Mouse (Mus musculus): ENCODE results near the gene Plekhm2. TPM values are rescaled to one million over a fixed set of nuclear protein-coding genes. Genes with fewer than 3 reads are reported as not detected.

Plekhm2 gene
- total and polyA plus RNA-seq, 3 experiments: 12.4 to 28.2 (median 13.7) TPM

DNA sequence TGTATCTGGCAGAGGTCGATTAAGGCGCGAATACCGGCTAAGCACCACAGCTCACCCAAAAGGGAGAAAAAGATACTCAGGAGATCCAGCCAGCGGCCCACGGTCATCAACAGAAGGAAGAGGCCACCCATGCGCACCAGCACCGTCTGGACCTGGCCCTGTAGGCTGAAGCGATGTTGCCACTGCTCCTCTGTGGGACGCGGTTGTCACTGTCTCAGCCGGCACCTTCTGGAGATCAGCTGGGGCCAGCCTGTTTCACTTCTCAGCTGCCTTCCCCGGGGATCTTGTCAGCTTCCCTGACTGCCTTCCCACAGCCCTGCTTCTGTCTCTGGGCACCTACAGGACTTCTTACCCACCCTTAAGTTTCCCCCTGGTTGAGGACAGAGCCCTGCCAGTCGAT is 49.8 kb downstream of the Plekhm2 start:
- in situ Hi-C loops (cut with MboI; ENCODE audit: low pct_ligation_motif_present, low pct_unique_long_range_greater_than_20kb, low sequenced_read_pairs): loop anchor here (10.0 kb wide), 2 partner anchors 230 to 340 kb away; partner anchors contain the start of gene Ctrc
- no peak overlapping the region for H3K4me2 ChIP-seq (ENCODE audit: insufficient read depth, low read depth, poor library complexity, severe bottlenecking)
- dilution Hi-C loops (cut with MboI; ENCODE audit: extremely low pct_ligation_motif_present, extremely low pct_unique_long_range_greater_than_20kb, low sequenced_read_pairs): no loop called here
- H3K27me3 ChIP-seq (replicated peaks): no peaks in the 10 kb centered on the region
- H3K36me3 ChIP-seq (replicated peaks in 1 of 2; ENCODE audit: control insufficient read depth in 1 of 2, insufficient read depth in 1 of 2, low read length in 1 of 2): peaks cover 0 to 13% of the 10 kb centered on the region in 2 experiments
- TF ChIP-seq MAFK (IDR thresholded peaks at IDR 0.05; ENCODE audit: insufficient replicate concordance, low read length): no peak
- no peak for TF ChIP-seq USF2 (conservative IDR thresholded peaks at IDR 0.05; ENCODE audit: low read depth, low read length)
- no peak for TF ChIP-seq EP300 (IDR thresholded peaks at IDR 0.05; ENCODE audit: low read length)
- no peak for TF ChIP-seq PAX5 (IDR thresholded peaks at IDR 0.05; ENCODE audit: low read length)
- no peak for TF ChIP-seq CTCF (conservative IDR thresholded peaks at IDR 0.05 in 1 of 2, IDR thresholded peaks at IDR 0.05 in 1 of 2; ENCODE audit: low read depth in 2 of 2, low read length in 2 of 2)
- TF ChIP-seq NRF1 (IDR thresholded peaks at IDR 0.05; ENCODE audit: low read depth, low read length): no peak
- no peak for TF ChIP-seq ETS1 (conservative IDR thresholded peaks at IDR 0.05; ENCODE audit: low read depth, low read length)
- no peak for TF ChIP-seq E2F4 (IDR thresholded peaks at IDR 0.05; ENCODE audit: insufficient replicate concordance, low read depth, low read length)
- TF ChIP-seq POLR2AphosphoS2 (IDR thresholded peaks at IDR 0.05; ENCODE audit: low read depth, low read length): no peak
- no peak for TF ChIP-seq SIN3A (IDR thresholded peaks at IDR 0.05; ENCODE audit: low read length)
- no peak for TF ChIP-seq SMC3 (IDR thresholded peaks at IDR 0.05; ENCODE audit: low read depth, low read length)
- TF ChIP-seq USF1 (IDR thresholded peaks at IDR 0.05; ENCODE audit: low read depth, low read length): no peak
- TF ChIP-seq ZKSCAN1 (IDR thresholded peaks at IDR 0.05; ENCODE audit: borderline replicate concordance, low read depth, low read length): no peak
- TF ChIP-seq ELF1 (IDR thresholded peaks at IDR 0.05; ENCODE audit: low read depth, low read length): no peak
- TF ChIP-seq HCFC1 (IDR thresholded peaks at IDR 0.05; ENCODE audit: low read depth, low read length): no peak
- no peak for TF ChIP-seq NELFE (IDR thresholded peaks at IDR 0.05; ENCODE audit: low read depth, low read length)
- no peak for TF ChIP-seq MYC (IDR thresholded peaks at IDR 0.05; ENCODE audit: low read depth, low read length)
- TF ChIP-seq JUN (IDR thresholded peaks at IDR 0.05; ENCODE audit: insufficient read depth, low read depth, low read length): no peak
- no peak for TF ChIP-seq RAD21 (IDR thresholded peaks at IDR 0.05; ENCODE audit: low read depth, low read length)
- no peaks in the 10 kb centered on the region for H3K9me3 ChIP-seq (replicated peaks; ENCODE audit: low read length)
- no peaks in the 10 kb centered on the region for H3K79me2 ChIP-seq (replicated peaks; ENCODE audit: control insufficient read depth, extremely low read depth, insufficient read depth, poor library complexity, severe bottlenecking)
- peaks cover 11 to 28% of the 10 kb centered on the region in 2 experiments for H3K4me1 ChIP-seq (ENCODE audit: control insufficient read depth in 1 of 2, insufficient read depth in 2 of 2)
- no peak overlapping the region for H3K4me3 ChIP-seq (replicated peaks in 1 of 3; ENCODE audit: low read depth in 2 of 3, low read length in 2 of 3, poor library complexity in 1 of 3)
- no peak for DNase-seq (ENCODE audit: extremely low read depth)
- H3K27ac ChIP-seq (ENCODE audit: insufficient read depth, low read depth): no peak overlapping the region
- H3K9ac ChIP-seq (ENCODE audit: insufficient read depth, low read depth): no peak overlapping the region

DNA sequence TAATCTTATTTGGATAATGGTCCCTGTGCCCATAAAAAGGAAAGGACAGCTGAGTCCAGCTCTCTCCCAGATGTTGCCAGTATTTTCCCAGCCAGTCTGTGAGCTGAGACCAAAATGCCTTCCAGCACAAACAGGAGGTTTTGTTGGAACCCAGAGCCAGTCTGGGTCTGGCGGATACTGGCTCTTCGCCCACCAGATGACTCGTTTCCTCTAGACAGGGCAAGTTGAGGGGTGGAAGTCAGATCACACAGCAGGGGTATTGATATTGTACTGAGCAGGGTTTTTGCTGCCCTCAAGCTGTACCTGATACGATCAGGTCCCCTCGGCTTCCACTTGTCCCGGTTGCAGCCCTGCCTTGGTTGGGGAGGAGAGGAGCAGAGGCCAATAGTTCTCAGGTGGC is 55.2 kb downstream of the Plekhm2 start:
- no peak for DNase-seq (ENCODE audit: extremely low read depth)
- Histone ChIP-seq H3K4me1 (ENCODE audit: control insufficient read depth in 1 of 2, insufficient read depth in 2 of 2) (peaks cover 4% of the 10 kb centered on the region in 2 experiments; a peak in 2 of 4 replicates), H3K4me2 (ENCODE audit: insufficient read depth, low read depth, poor library complexity, severe bottlenecking) (no peak overlapping the region), H3K27me3 (replicated peaks) (no peaks in the 10 kb centered on the region), H3K4me3 (replicated peaks in 1 of 3; ENCODE audit: low read depth in 2 of 3, low read length in 2 of 3, poor library complexity in 1 of 3) (no peak overlapping the region), H3K36me3 (replicated peaks in 1 of 2; ENCODE audit: control insufficient read depth in 1 of 2, insufficient read depth in 1 of 2, low read length in 1 of 2) (peaks cover 0 to 8% of the 10 kb centered on the region in 2 experiments), H3K9ac (ENCODE audit: insufficient read depth, low read depth) (no peak overlapping the region), H3K79me2 (replicated peaks; ENCODE audit: control insufficient read depth, extremely low read depth, insufficient read depth, poor library complexity, severe bottlenecking) (no peaks in the 10 kb centered on the region), H3K27ac (ENCODE audit: insufficient read depth, low read depth) (no peak overlapping the region), H3K9me3 (replicated peaks; ENCODE audit: low read length) (peaks cover 6% of the 10 kb centered on the region)
- in situ Hi-C loops (cut with MboI; ENCODE audit: low pct_ligation_motif_present, low pct_unique_long_range_greater_than_20kb, low sequenced_read_pairs): no loop called here
- TF ChIP-seq ZNF384 (IDR thresholded peaks at IDR 0.05; ENCODE audit: low read depth, low read length) (no peak), MAFK (IDR thresholded peaks at IDR 0.05; ENCODE audit: insufficient replicate concordance, low read length) (no peak), NELFE (IDR thresholded peaks at IDR 0.05; ENCODE audit: low read depth, low read length) (no peak), SIN3A (IDR thresholded peaks at IDR 0.05; ENCODE audit: low read length) (no peak), PAX5 (IDR thresholded peaks at IDR 0.05; ENCODE audit: low read length) (no peak), EP300 (IDR thresholded peaks at IDR 0.05; ENCODE audit: low read length) (no peak), E2F4 (IDR thresholded peaks at IDR 0.05; ENCODE audit: insufficient replicate concordance, low read depth, low read length) (no peak), CHD2 (IDR thresholded peaks at IDR 0.05; ENCODE audit: low read length) (no peak), TBP (conservative IDR thresholded peaks at IDR 0.05; ENCODE audit: low read depth, low read length) (no peak), USF1 (IDR thresholded peaks at IDR 0.05; ENCODE audit: low read depth, low read length) (no peak), RCOR1 (conservative IDR thresholded peaks at IDR 0.05; ENCODE audit: low read depth, low read length) (no peak), MEF2A (IDR thresholded peaks at IDR 0.05; ENCODE audit: borderline replicate concordance, low read depth, low read length) (no peak), CHD1 (IDR thresholded peaks at IDR 0.05; ENCODE audit: low read depth, low read length) (no peak)
- dilution Hi-C loops (cut with MboI; ENCODE audit: extremely low pct_ligation_motif_present, extremely low pct_unique_long_range_greater_than_20kb, low sequenced_read_pairs): no loop called here
